Mouse (Mus musculus) forebrain, embryonic 11.5 days (tissue): ENCODE measurements at regions not wholly inside any gene's neighbourhood (a gene's known extent, or its start where the extent isn't known, plus 50 kb on each side); places are given as distances from the start of the nearest gene placed in this dataset.
A peak's percentile ranks its signal among the peaks of the same experiment; 100 is the strongest.

Experiments used
- ATAC-seq: fragments of 200-750 bp; cut with Nextera tagmentation; replicated peaks from 2 replicates; pipeline ENCODE4 v1.8.0; 2017; ENCODE audit warnings: moderate TSS enrichment; ENCODE audit not compliant: low FRiP score
- DNase-seq: peaks from one replicate; pipeline ENCODE4 v3.0.0-alpha.2; 2017; ENCODE audit warnings: low spot score
- H3K27ac ChIP-seq: fragments of 300-500 bp; sonication (generic); 2 replicates; pipeline ENCODE4 v1.5.1; 2014; ENCODE audit warnings: low read depth, low read length
- H3K27me3 ChIP-seq: fragments of 300-500 bp; sonication (generic); 2 replicates; pipeline ENCODE4 v1.6.1; 2014; ENCODE audit warnings: mild to moderate bottlenecking, low read length, mixed read lengths; ENCODE audit not compliant: control insufficient read depth, insufficient read depth
- H3K36me3 ChIP-seq: fragments of 300-500 bp; sonication (generic); 2 replicates; pipeline ENCODE4 v1.6.1; 2014; ENCODE audit warnings: mild to moderate bottlenecking, low read length, moderate library complexity, mixed read lengths; ENCODE audit not compliant: control insufficient read depth, insufficient read depth
- H3K4me1 ChIP-seq: fragments of 300-500 bp; sonication (generic); replicated peaks from 2 replicates; pipeline ENCODE4 v1.6.1; 2014; ENCODE audit warnings: low read length, mixed read lengths; ENCODE audit not compliant: control insufficient read depth, insufficient read depth
- H3K4me2 ChIP-seq: fragments of 300-500 bp; sonication (generic); 2 replicates; pipeline ENCODE4 v1.6.1; 2014; ENCODE audit warnings: low read depth, mild to moderate bottlenecking, low read length, moderate library complexity, mixed read lengths; ENCODE audit not compliant: severe bottlenecking
- H3K4me3 ChIP-seq: fragments of 300-500 bp; sonication (generic); 2 replicates; pipeline ENCODE4 v1.5.1; 2014; ENCODE audit warnings: low read depth, low read length
- H3K9ac ChIP-seq: fragments of 300-500 bp; sonication (generic); 2 replicates; pipeline ENCODE4 v1.6.1; 2014; ENCODE audit warnings: low read length
- H3K9me3 ChIP-seq: fragments of 300-500 bp; sonication (generic); 2 replicates; pipeline ENCODE4 v1.6.1; 2016; ENCODE audit warnings: low read length, mixed read lengths; ENCODE audit not compliant: control insufficient read depth
- WGBS: fragments of 180-500 bp; shearing (Covaris S2); extraction: QIAGEN DNeasy Blood & Tissue Kit; methylation state at CpG from one replicate; pipeline ENCODE4 v1.1.7; 2014; 5-methylcytosine and 5-hydroxymethylcytosine counted together

- Histone ChIP-seq H3K4me1 (peaks cover 8% of the 10 kb centered on the region), H3K36me3 (no peaks in the 10 kb centered on the region), H3K27me3 (no peaks in the 10 kb centered on the region), H3K4me3 (no peak overlapping the region; the same call in none of the 2 replicates), H3K4me2 (peak overlapping the region; percentile 55; the same call in 1 of the 2 replicates), H3K9ac (peak overlapping the region; percentile 39; the same call in 1 of the 2 replicates), H3K27ac (peak overlapping the region; percentile 78), H3K9me3 (no peaks in the 10 kb centered on the region)
- DNase-seq (peak; percentile 81), ATAC-seq (peak; percentile 66)
- WGBS, result 9% methylated on average over 6 of the region's 6 CpGs
These were observed 390.8 kb upstream of the Cited2 start for GRCm38 (mm10) chr10:17332025-17332767.

- H3K9me3 ChIP-seq, result no peaks in the 10 kb centered on the region
- no peaks in the 10 kb centered on the region for H3K36me3 ChIP-seq
- no peak overlapping the region for H3K4me3 ChIP-seq
- no peak overlapping the region for H3K4me2 ChIP-seq
- H3K9ac ChIP-seq, result no peak overlapping the region
- H3K27me3 ChIP-seq, result no peaks in the 10 kb centered on the region
- ATAC-seq (no peak), DNase-seq (no peak)
- H3K4me1 ChIP-seq, result peaks cover 8% of the 10 kb centered on the region
- WGBS, result 8% methylated on average over 3 of the region's 3 CpGs
- H3K27ac ChIP-seq, result no peak overlapping the region
These were observed 390.0 kb upstream of the Cited2 start for GRCm38 (mm10) chr10:17332986-17333385.

- no peak overlapping the region for H3K9ac ChIP-seq
- no peak overlapping the region for H3K4me3 ChIP-seq
- H3K9me3 ChIP-seq, result no peaks in the 10 kb centered on the region
- H3K4me2 ChIP-seq, result no peak overlapping the region
- no peaks in the 10 kb centered on the region for H3K36me3 ChIP-seq
- no peak overlapping the region for H3K27ac ChIP-seq
- peak; percentile 15; the same call in 1 of the 2 replicates for ATAC-seq
- no peaks in the 10 kb centered on the region for H3K27me3 ChIP-seq
- peaks cover 8% of the 10 kb centered on the region for H3K4me1 ChIP-seq
- whole genome bisulfite sequencing, result 3% methylated on average over 6 of the region's 6 CpGs
- DNase-seq, result peak; percentile 53
These were observed 389.3 kb upstream of the Cited2 start for GRCm38 (mm10) chr10:17333676-17334075.

- Histone ChIP-seq H3K36me3 (no peaks in the 10 kb centered on the region), H3K4me1 (peaks cover 6% of the 10 kb centered on the region), H3K9ac (no peak overlapping the region), H3K27me3 (no peaks in the 10 kb centered on the region), H3K9me3 (no peaks in the 10 kb centered on the region), H3K4me2 (no peak overlapping the region), H3K4me3 (no peak overlapping the region), H3K27ac (no peak overlapping the region)
- no peak for ATAC-seq
- no peak for DNase-seq
- 85% methylated on average over 2 of the region's 2 CpGs for WGBS
These were observed 385.8 kb upstream of the Cited2 start for GRCm38 (mm10) chr10:17337217-17337616.

GRCm38 (mm10) chr10:17343829-17344228 lies 379.2 kb upstream of the Cited2 start:
- H3K27ac ChIP-seq, result no peak overlapping the region
- H3K36me3 ChIP-seq, result no peaks in the 10 kb centered on the region
- H3K9ac ChIP-seq, result no peak overlapping the region
- no peaks in the 10 kb centered on the region for H3K4me1 ChIP-seq
- WGBS, result 97% methylated on average over 1 of the region's 1 CpGs
- no peaks in the 10 kb centered on the region for H3K9me3 ChIP-seq
- no peaks in the 10 kb centered on the region for H3K27me3 ChIP-seq
- ATAC-seq (no peak), DNase-seq (no peak)
- no peak overlapping the region for H3K4me2 ChIP-seq
- no peak overlapping the region for H3K4me3 ChIP-seq

DNA sequence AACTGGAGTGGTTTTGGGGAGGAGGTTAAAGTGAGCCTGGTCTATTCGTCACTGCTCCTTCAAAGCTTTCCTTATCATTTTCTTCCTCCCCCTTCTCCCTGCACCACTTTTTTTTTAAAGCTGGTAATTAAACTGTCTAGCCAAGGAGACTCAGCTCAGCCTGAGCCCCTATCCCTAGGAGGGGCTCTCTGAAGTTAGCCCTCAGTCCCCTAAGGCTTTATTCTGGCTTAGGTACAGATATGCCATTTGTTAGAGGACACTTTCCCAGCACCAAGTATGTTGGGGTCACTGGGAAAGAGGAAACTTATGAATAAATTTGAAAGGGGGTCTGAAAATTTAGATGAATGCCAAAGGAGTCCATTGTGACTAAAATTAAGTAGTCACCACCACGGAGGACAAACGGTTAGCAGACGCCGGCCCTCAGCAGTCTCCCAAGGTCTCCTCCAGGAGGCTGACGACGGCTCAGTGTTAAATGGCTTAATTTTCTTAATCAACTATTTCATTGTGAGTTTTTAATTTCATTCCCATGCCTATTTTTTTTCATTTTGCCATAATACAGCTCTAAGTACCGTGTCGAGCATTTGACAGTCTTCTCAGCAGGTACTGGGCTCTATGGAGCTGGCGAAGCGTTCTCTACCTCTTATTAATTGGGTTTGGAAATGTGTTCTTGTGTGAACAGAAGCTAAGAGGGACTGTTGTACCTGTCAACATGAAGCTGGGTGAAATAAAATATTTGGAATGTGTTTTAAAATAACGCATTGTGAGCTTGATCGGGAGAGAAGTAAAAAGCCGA lies 370.6 kb upstream of the Cited2 start:
- DNase-seq (no peak), ATAC-seq (peak; percentile 77)
- H3K4me3 ChIP-seq, result no peak overlapping the region
- no peak overlapping the region for H3K9ac ChIP-seq
- H3K27ac ChIP-seq, result no peak overlapping the region
- WGBS, result 54% methylated on average over 14 of the region's 14 CpGs
- H3K36me3 ChIP-seq, result no peaks in the 10 kb centered on the region
- no peaks in the 10 kb centered on the region for H3K27me3 ChIP-seq
- no peaks in the 10 kb centered on the region for H3K9me3 ChIP-seq
- peaks cover 4% of the 10 kb centered on the region for H3K4me1 ChIP-seq
- H3K4me2 ChIP-seq, result no peak overlapping the region

- Histone ChIP-seq H3K4me2 (no peak overlapping the region), H3K27ac (no peak overlapping the region), H3K9ac (no peak overlapping the region), H3K9me3 (no peaks in the 10 kb centered on the region), H3K4me1 (peaks cover 4% of the 10 kb centered on the region), H3K4me3 (no peak overlapping the region), H3K27me3 (no peaks in the 10 kb centered on the region), H3K36me3 (no peaks in the 10 kb centered on the region)
- 14% methylated on average over 4 of the region's 4 CpGs for WGBS
- ATAC-seq, result no peak
- DNase-seq, result no peak
These were observed 367.5 kb upstream of the Cited2 start for GRCm38 (mm10) chr10:17355476-17355875.

- Histone ChIP-seq H3K27ac (no peak overlapping the region), H3K4me1 (peaks cover 4% of the 10 kb centered on the region), H3K9ac (no peak overlapping the region), H3K27me3 (no peaks in the 10 kb centered on the region), H3K4me3 (no peak overlapping the region), H3K4me2 (no peak overlapping the region), H3K36me3 (no peaks in the 10 kb centered on the region), H3K9me3 (no peaks in the 10 kb centered on the region)
- no peak for DNase-seq
- 20% methylated on average over 3 of the region's 3 CpGs for WGBS
- ATAC-seq, result 0 out of 2 replicates have a peak, but pooled peaks have one; percentile 39
These were observed 367.0 kb upstream of the Cited2 start for GRCm38 (mm10) chr10:17356041-17356440.
